Mouse (Mus musculus) bone marrow macrophage, adult 2 months (primary cell): Measurements from ENCODE around the gene Mtrex.

ENCODE experiments used
- CTCF ChIP-seq: IDR thresholded peaks from 2 replicates; pipeline ENCODE4 v1.5.1; 2012; ENCODE audit warnings: low read depth, mild to moderate bottlenecking, low read length, moderate library complexity
- POLR2A ChIP-seq: IDR thresholded peaks from 2 replicates; pipeline ENCODE4 v1.6.1; 2012; ENCODE audit warnings: mild to moderate bottlenecking, low read depth, low read length, borderline replicate concordance

DNA sequence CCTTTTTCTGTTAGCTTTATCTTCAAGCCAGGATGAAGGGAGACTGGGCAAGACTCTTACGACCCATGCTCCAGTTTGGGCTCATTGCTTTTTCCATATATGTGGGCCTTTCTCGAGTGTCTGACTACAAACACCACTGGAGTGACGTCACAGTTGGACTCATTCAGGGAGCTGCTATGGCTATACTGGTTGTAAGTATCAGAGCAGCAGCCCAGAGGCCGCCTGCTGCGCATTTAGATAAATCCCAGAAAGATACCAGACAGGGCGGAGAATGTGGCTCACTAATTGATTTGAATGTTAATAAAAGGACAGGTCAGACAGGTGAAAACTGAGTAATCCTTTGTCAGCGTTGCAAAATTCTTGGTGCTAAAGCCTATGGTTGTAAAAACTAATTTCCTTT, 60.4 kb downstream of the Mtrex start:
- TF ChIP-seq CTCF (no peak), POLR2A (no peak)
